Mouse (Mus musculus): ENCODE measurements around the gene Gm32802. TPM values are rescaled to one million over a fixed set of nuclear protein-coding genes. Genes with fewer than 3 reads are reported as not detected.
"Not testable (repeated sequence)": the region's sequence is repeated elsewhere in the genome, so short reads cannot be mapped to it uniquely, and the experiment has no call there.

Gene Gm32802
- polyA plus RNA-seq, 1 experiment from 2014 or later = 0.09 TPM

- no peak within 1 kb of the TSS for H3K27ac ChIP-seq
- no peak within 1 kb of the TSS for H3K4me3 ChIP-seq
- no peak within 1 kb of the TSS for H3K9ac ChIP-seq
- 92% methylated on average over 6 of the region's 6 CpGs for WGBS
- H3K4me2 ChIP-seq (replicated peaks) = no peak within 1 kb of the TSS
- no peaks in the 10 kb centered on the region for H3K27me3 ChIP-seq
- H3K4me1 ChIP-seq = no peaks in the 10 kb centered on the region
- no peaks in the 10 kb centered on the region for H3K9me3 ChIP-seq
- H3K36me3 ChIP-seq = no peaks in the 10 kb centered on the region
- ATAC-seq (ENCODE audit: insufficient number of reproducible peaks, insufficient read depth, low FRiP score, low TSS enrichment) = no peak
Observed at GRCm38 (mm10) chr10:118294938-118295337, 36.5 kb downstream of the Gm32802 start, which contains the start of gene Iltifb. Iltifb (minus strand) TSS chr10:118295038.

DNA sequence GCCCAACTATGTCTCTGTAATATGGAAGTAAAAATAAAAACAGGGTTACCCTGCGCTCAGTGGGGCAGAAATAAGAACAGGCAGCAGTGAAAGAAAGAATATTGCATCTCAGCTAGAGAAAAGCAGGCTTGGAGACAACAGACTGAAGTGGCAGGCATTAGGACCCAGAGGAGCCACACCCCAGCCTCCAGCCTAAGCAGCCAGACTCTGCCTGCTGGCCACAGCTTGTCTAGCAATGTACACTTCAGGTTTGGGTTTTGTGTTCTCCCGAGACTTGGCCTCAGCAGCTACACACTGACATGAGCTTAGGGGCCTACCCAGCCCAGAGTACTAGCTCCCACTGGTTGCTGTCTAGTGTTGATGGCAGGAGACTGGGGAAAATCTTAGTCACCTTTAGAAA, 43.6 kb downstream of the Gm32802 start:
- H3K4me3 ChIP-seq; H3K27ac ChIP-seq; H3K9me3 ChIP-seq; ATAC-seq (ENCODE audit: insufficient number of reproducible peaks, insufficient read depth, low FRiP score, low TSS enrichment); H3K36me3 ChIP-seq; H3K4me1 ChIP-seq; H3K9ac ChIP-seq; H3K27me3 ChIP-seq; H3K4me2 ChIP-seq (replicated peaks): not testable (repeated sequence)
- 37% methylated on average over 2 of the region's 2 CpGs for WGBS

Other genes starting within 250 kb of the Gm32802 start
- gene Mdm1, start 116.9 kb upstream of the Gm32802 start, polyA plus RNA-seq (2016; fragmentation: Nextera tagmentation; extraction: Ambion mirVana) = 47.2 and 48.7 TPM in 2 replicates
- gene Il22, start 53.7 kb upstream of the Gm32802 start, polyA plus RNA-seq (2016; fragmentation: Nextera tagmentation; extraction: Ambion mirVana) = not detected in 2 replicates
- gene Gm32717, start 17.9 kb upstream of the Gm32802 start, polyA plus RNA-seq (2016; fragmentation: Nextera tagmentation; extraction: Ambion mirVana) = 0.09 TPM in 1 of 2 replicates, not detected in the other
- gene Iltifb, start 36.4 kb downstream of the Gm32802 start, polyA plus RNA-seq (2016; fragmentation: Nextera tagmentation; extraction: Ambion mirVana) = not detected in 2 replicates
- 0.06 TPM in 1 of 2 replicates, not detected in the other for gene Gm9040, start 68.3 kb downstream of the Gm32802 start, polyA plus RNA-seq (2016; fragmentation: Nextera tagmentation; extraction: Ambion mirVana)
- 0.06 TPM in 1 of 2 replicates, not detected in the other for gene Gm9044, start 73.7 kb downstream of the Gm32802 start, polyA plus RNA-seq (2016; fragmentation: Nextera tagmentation; extraction: Ambion mirVana)
- not detected in 2 replicates for gene Gm9045, start 79.1 kb downstream of the Gm32802 start, polyA plus RNA-seq (2016; fragmentation: Nextera tagmentation; extraction: Ambion mirVana)
- not detected in 2 replicates for gene Gm9046, start 84.6 kb downstream of the Gm32802 start, polyA plus RNA-seq (2016; fragmentation: Nextera tagmentation; extraction: Ambion mirVana)
- 0.13 TPM in 1 of 2 replicates, not detected in the other for gene Gm9048, start 90.0 kb downstream of the Gm32802 start, polyA plus RNA-seq (2016; fragmentation: Nextera tagmentation; extraction: Ambion mirVana)
- not detected in 2 replicates for gene Gm9049, start 95.4 kb downstream of the Gm32802 start, polyA plus RNA-seq (2016; fragmentation: Nextera tagmentation; extraction: Ambion mirVana)
- not detected in 2 replicates for gene Ifng, start 182.4 kb downstream of the Gm32802 start, polyA plus RNA-seq (2016; fragmentation: Nextera tagmentation; extraction: Ambion mirVana)